Mouse (Mus musculus) pancreas, adult 10 weeks (tissue): ENCODE measurements around the gene Rpl22l1. TPM values are rescaled to one million over a fixed set of nuclear protein-coding genes. Genes with fewer than 3 reads are reported as not detected.

Experiments used
- polyA plus RNA-seq: library from polyadenylated mRNA; stranded (reverse); fragments of 350-450 nt; fragmentation: Illumina TruSeq; extraction: RNeasy Lipid Tissue Mini Kit (QIAGEN cat#74804); gene quantifications from one replicate; pipeline ENCODE4 v1.2.3, GENCODE M21; 2015; ENCODE audit warnings: low read depth, low replicate concordance; ENCODE audit not compliant: insufficient read depth

Rpl22l1 gene
- 127 TPM for polyA plus RNA-seq

GRCm38 (mm10) chr3:28805301-28806097, at the start of gene Rpl22l1:
Gene Rpl22l1 (plus strand): TSS chr3:28805436.

GRCm38 (mm10) chr3:28780994-28781393, 24.2 kb upstream of the Rpl22l1 start, which contains the start of gene Eif5a2:
Gene Eif5a2 (plus strand): TSS chr3:28781276.

Other genes with a start within 250 kb of the Rpl22l1 start
- 10.9 TPM for gene Slc2a2, start 107.5 kb upstream of the Rpl22l1 start, polyA plus RNA-seq
- gene Eif5a2, start 24.2 kb upstream of the Rpl22l1 start, polyA plus RNA-seq: 0.87 TPM
- gene Gm1527, start 87.2 kb downstream of the Rpl22l1 start, polyA plus RNA-seq: not detected